Mouse (Mus musculus) limb, embryonic 13.5 days (tissue): ENCODE results near the gene Foxi1. TPM values are rescaled to one million over a fixed set of nuclear protein-coding genes. Genes with fewer than 3 reads are reported as not detected.
"Not testable (repeated sequence)": the region's sequence is repeated elsewhere in the genome, so short reads cannot be mapped to it uniquely, and the experiment has no call there.

Source experiments
- ATAC-seq: fragments of 200-750 bp; cut with Nextera tagmentation; 2 replicates; pipeline ENCODE4 v1.8.0; 2017; ENCODE audit warnings: low read depth, moderate number of reproducible peaks, moderate TSS enrichment; ENCODE audit not compliant: low FRiP score
- H3K27ac ChIP-seq: fragments of 300-500 bp; sonication (generic); 2 replicates; pipeline ENCODE4 v1.5.1; 2015; ENCODE audit warnings: inconsistent platforms, mild to moderate bottlenecking, moderate library complexity
- H3K27me3 ChIP-seq: fragments of 300-500 bp; sonication (generic); 2 replicates; pipeline ENCODE4 v1.6.1; 2015; ENCODE audit warnings: mild to moderate bottlenecking, inconsistent platforms
- H3K36me3 ChIP-seq: fragments of 300-500 bp; sonication (generic); 2 replicates; pipeline ENCODE4 v1.6.1; 2015; ENCODE audit warnings: inconsistent platforms, mild to moderate bottlenecking, moderate library complexity
- H3K4me1 ChIP-seq: fragments of 300-500 bp; sonication (generic); 2 replicates; pipeline ENCODE4 v1.6.1; 2015; ENCODE audit warnings: inconsistent platforms
- H3K4me2 ChIP-seq: fragments of 300-500 bp; sonication (generic); replicated peaks from 2 replicates; pipeline ENCODE4 v1.6.1; 2015; ENCODE audit warnings: inconsistent platforms, mild to moderate bottlenecking, moderate library complexity
- H3K4me3 ChIP-seq: fragments of 300-500 bp; sonication (generic); 2 replicates; pipeline ENCODE4 v1.5.1; 2015; ENCODE audit warnings: moderate library complexity, mild to moderate bottlenecking, inconsistent platforms
- H3K9ac ChIP-seq: fragments of 300-500 bp; sonication (generic); 2 replicates; pipeline ENCODE4 v1.6.1; 2015; ENCODE audit warnings: mild to moderate bottlenecking, inconsistent platforms
- H3K9me3 ChIP-seq: fragments of 300-500 bp; sonication (generic); 2 replicates; pipeline ENCODE4 v1.6.1; 2016; ENCODE audit warnings: inconsistent platforms
- WGBS: fragments of 180-500 bp; shearing (Covaris S2); methylation state at CpG from one replicate; pipeline ENCODE4 v1.1.7; 2015; 5-methylcytosine and 5-hydroxymethylcytosine counted together
- polyA plus RNA-seq: library from polyadenylated mRNA; unstranded; fragments of >200 nt; fragmentation: Nextera tagmentation; extraction: Ambion mirVana; gene quantifications from 2 replicates; pipeline ENCODE4 v1.2.1, GENCODE M21; 2015

Foxi1 gene
- not detected in 2 replicates for polyA plus RNA-seq

DNA sequence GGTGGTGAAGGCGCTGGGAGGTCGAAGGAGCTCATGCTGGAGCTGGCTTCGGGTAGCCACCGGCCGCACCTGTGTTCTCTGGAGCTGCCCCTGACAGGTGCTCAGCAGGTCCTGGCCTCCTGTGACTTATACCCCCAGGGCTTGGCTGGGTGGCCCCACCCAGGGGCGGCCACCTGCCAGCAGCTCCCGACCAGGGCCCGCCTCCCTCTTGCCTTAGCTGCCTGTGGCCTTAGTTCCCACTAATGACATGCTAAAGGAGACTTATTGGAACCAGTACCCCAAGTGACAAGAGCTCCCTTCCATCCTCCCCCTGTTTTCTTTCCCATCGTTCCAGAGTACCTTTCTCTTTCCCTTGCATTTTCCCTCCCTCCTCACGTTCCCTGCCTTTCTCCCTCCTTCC lies at the start of gene Foxi1:
Foxi1 (minus strand) TSS at position 101 of the 400 bp plus-strand sequence.
- Histone ChIP-seq H3K27me3 (no peaks in the 10 kb centered on the region), H3K9ac (no peak within 1 kb of the TSS), H3K4me3 (no peak within 1 kb of the TSS), H3K4me1 (no peaks in the 10 kb centered on the region), H3K27ac (no peak within 1 kb of the TSS), H3K36me3 (no peaks in the 10 kb centered on the region), H3K4me2 (no peak within 1 kb of the TSS), H3K9me3 (no peaks in the 10 kb centered on the region)
- WGBS = 66% methylated on average over 10 of the region's 10 CpGs
- no peak for ATAC-seq

DNA sequence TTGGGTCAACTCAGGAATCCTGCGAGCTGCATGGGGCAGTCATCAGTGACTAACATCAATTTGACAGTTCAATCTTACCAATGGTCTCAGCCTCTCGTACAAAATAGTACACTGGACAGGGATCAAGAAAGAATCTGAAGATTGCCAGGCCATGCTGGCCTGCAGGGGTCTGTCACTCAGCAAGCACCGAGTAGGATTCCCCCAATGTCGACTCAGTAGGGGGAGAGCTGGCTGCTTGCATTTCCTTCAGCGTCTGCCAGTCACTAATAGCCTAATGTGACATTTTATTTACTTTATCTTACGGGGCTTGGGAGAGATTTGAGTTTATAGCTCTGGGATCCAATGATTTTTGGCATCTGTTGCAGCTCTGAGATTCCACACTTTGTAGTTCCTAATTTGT lies 35.1 kb upstream of the Foxi1 start:
- WGBS = 48% methylated on average over 6 of the region's 6 CpGs

DNA sequence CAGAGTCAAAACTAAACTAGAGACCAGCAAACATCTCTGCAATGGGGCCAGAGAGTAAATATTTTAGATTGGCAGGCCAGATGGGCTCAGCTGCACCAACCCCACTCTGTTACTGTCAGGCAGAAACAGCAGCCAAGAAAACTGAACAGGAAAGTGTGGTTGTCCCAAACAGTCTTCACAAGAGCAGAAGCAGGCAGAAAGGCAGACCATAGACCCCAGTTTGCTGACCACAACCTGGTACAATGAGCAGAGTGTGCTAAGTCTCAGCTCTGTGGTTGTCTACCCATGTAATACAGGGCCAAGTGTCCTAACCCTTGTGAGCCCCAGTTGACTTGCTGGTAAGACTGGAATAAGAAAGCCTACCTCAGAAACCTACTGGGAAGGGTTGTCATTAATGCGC lies 32.4 kb upstream of the Foxi1 start:
- Histone ChIP-seq H3K4me1 (no peaks in the 10 kb centered on the region), H3K36me3 (no peaks in the 10 kb centered on the region), H3K27ac (no peak overlapping the region), H3K9me3 (no peaks in the 10 kb centered on the region), H3K9ac (no peak overlapping the region), H3K4me2 (no peak overlapping the region), H3K4me3 (no peak overlapping the region), H3K27me3 (no peaks in the 10 kb centered on the region)
- no peak for ATAC-seq
- WGBS = 94% methylated on average over 1 of the region's 1 CpGs

More for the DNA sequence above, 35.1 kb upstream of the Foxi1 start:
- no peak overlapping the region for H3K27ac ChIP-seq
- H3K4me2 ChIP-seq = no peak overlapping the region
- H3K4me1 ChIP-seq = no peaks in the 10 kb centered on the region
- no peak overlapping the region for H3K4me3 ChIP-seq
- no peaks in the 10 kb centered on the region for H3K9me3 ChIP-seq
- no peaks in the 10 kb centered on the region for H3K27me3 ChIP-seq
- ATAC-seq = no peak
- no peaks in the 10 kb centered on the region for H3K36me3 ChIP-seq
- no peak overlapping the region for H3K9ac ChIP-seq

DNA sequence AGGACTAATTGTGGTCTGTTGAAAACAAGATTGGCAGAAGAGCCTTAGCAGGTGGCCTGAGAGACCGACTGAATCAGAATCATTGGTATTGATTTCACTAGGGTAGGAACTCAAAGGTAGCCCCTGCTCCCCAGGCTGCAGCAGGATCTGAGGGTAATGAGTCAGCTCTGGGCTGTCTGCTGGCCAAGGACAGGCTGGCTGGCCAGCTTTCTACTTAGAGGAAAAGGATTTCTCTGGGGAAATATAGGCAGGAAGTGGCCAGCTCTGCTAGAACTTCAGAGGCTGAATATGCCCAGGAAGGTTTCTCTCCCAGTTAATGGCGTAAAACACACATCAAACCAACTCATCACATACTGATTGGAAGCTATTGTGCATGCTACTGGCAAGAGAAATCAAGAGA lies 31.8 kb upstream of the Foxi1 start:
- 79% methylated on average over 2 of the region's 2 CpGs for WGBS
- Histone ChIP-seq H3K4me2 (no peak overlapping the region), H3K4me3 (no peak overlapping the region), H3K9ac (no peak overlapping the region), H3K9me3 (no peaks in the 10 kb centered on the region), H3K27me3 (no peaks in the 10 kb centered on the region), H3K27ac (no peak overlapping the region), H3K4me1 (no peaks in the 10 kb centered on the region), H3K36me3 (no peaks in the 10 kb centered on the region)
- ATAC-seq = no peak

DNA sequence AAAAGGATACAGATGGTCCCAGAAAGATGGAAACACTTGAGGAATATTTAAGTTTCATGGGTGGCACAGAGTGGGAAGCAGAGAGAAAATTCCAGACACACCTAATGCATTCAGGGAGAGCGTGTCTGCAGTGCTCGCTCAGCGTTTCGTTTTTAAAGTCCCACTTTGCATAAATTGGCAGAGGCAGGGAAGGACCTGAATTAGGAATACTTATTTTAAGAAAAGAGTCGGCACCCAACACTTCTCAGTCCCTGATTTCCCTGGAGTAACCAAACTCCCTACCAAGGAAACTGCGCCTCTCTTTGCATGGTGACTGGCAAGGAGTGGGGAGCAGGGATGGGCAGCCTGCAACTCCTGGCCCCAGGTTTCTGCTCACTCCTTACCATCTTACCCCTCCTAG lies 29.0 kb upstream of the Foxi1 start:
- Histone ChIP-seq H3K9me3 (no peaks in the 10 kb centered on the region), H3K4me2 (no peak overlapping the region), H3K27me3 (no peaks in the 10 kb centered on the region; the same call in 1 of the 2 replicates), H3K4me3 (no peak overlapping the region), H3K9ac (no peak overlapping the region), H3K27ac (no peak overlapping the region), H3K36me3 (no peaks in the 10 kb centered on the region), H3K4me1 (no peaks in the 10 kb centered on the region)
- WGBS = 80% methylated on average over 6 of the region's 6 CpGs
- ATAC-seq = no peak

DNA sequence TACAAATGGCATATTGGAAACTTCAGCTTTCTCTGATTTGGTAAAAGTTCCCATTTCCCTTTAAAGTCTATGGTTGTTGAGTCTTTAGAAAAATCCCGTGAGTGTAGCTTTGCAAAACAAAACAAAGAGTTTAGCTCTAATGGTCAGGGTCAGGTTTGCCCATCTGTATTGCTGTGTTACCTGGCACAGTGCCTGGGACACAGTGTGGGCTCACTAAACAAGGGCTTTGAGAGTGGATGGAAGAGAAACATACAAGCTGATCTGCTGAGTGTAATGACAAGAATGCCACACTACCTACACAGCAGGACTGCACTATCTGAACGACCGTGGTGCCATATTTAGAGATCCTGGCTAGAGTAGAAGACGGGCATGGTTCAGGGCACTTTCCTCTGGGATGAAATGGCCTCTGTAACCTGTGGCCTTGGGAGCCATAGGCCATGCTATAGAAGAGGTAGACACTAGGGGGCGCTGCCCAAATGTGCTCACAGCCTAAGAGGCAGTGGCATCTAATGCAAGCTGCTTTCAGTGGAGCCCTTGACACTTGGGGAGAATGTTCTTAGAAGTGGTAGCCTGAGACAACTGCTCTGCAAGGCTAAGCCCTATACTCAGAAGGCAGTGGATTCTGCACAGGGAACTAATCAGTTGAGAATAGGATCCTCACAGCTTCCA lies 28.3 kb upstream of the Foxi1 start:
- H3K4me3 ChIP-seq = no peak overlapping the region
- WGBS = 50% methylated on average over 5 of the region's 5 CpGs
- no peaks in the 10 kb centered on the region; the same call in 1 of the 2 replicates for H3K27me3 ChIP-seq
- no peak overlapping the region for H3K9ac ChIP-seq
- ATAC-seq = no peak
- H3K4me2 ChIP-seq = no peak overlapping the region
- H3K9me3 ChIP-seq = no peaks in the 10 kb centered on the region
- no peaks in the 10 kb centered on the region for H3K36me3 ChIP-seq
- H3K4me1 ChIP-seq = no peaks in the 10 kb centered on the region
- H3K27ac ChIP-seq = no peak overlapping the region

DNA sequence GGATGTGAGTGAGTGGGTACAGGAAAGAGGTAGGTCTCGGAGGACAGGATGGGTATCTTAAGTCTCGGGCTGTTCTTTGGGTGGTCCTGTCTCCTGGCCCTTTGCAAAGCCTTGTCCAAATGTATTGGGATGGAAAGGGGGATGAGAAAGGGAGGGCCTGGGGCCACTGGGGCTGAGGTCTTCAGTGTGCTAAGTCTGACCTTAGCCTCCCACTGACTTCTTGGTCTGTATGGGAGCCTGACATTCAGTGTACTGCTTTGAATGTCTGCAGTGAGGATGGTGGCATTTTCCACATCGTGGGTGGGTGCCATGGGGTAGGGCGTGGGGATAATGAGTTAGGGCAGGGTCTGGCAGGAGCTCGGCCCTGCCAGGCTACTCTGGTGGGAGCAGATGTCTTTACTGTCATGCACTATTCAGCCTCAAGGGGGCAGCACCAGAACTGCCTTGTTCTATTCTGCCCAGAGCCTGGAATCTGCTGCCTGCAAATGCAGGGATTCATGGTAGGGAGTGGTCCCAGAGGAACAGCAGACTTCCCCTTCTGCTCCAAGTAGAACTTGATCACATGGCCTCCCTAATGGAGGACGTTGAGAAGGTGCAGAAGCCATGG lies 21.0 kb upstream of the Foxi1 start:
- Histone ChIP-seq H3K4me2 (no peak overlapping the region), H3K36me3 (no peaks in the 10 kb centered on the region), H3K27ac (no peak overlapping the region), H3K4me1 (no peaks in the 10 kb centered on the region), H3K4me3 (no peak overlapping the region), H3K9ac (no peak overlapping the region), H3K27me3 (no peaks in the 10 kb centered on the region; the same call in 1 of the 2 replicates), H3K9me3 (no peaks in the 10 kb centered on the region)
- ATAC-seq = peak; percentile 64; the same call in 1 of the 2 replicates
- 35% methylated on average over 6 of the region's 6 CpGs for WGBS

DNA sequence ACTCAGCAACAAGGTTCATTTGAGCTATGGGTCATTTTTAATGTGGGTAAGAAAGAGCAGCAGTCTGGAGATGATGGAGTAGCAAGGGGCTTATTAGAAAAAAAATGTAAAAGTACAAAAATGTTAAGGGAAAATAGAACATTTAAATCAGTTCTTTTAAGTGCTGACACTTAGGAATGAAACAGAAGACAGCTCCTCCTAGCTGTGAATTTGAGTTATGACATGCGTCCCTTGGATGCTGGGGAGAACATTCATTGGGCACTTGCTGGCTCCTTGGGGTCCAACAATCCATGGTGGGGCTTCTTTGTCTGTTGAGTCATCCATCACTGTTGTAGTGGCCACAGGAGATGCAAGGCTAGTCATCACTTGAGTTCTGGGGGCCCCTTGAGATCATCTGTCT lies 19.3 kb upstream of the Foxi1 start:
- H3K36me3 ChIP-seq = no peaks in the 10 kb centered on the region
- 48% methylated on average over 1 of the region's 1 CpGs for WGBS
- no peaks in the 10 kb centered on the region for H3K9me3 ChIP-seq
- no peak overlapping the region for H3K4me2 ChIP-seq
- no peak for ATAC-seq
- no peak overlapping the region for H3K27ac ChIP-seq
- H3K4me1 ChIP-seq = no peaks in the 10 kb centered on the region
- H3K9ac ChIP-seq = no peak overlapping the region
- H3K4me3 ChIP-seq = no peak overlapping the region
- no peaks in the 10 kb centered on the region for H3K27me3 ChIP-seq

DNA sequence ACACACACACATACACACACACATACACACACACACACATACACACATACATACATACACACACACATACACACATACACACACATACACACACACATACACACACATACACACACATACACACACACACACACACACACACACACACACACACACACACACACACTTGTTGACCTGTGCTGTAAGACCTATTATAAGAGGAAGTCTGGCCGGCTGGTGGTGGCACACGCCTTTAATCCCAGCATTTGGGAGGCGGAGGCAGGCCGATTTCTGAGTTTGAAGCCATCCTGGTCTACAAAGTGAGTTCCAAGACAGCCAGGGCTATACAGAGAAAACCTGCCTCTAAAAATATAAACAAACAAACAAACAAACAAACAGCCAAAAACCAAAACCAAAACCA lies 12.7 kb upstream of the Foxi1 start:
- not testable (repeated sequence) for H3K9ac ChIP-seq, H3K4me3 ChIP-seq, ATAC-seq, H3K4me2 ChIP-seq, H3K4me1 ChIP-seq, H3K36me3 ChIP-seq, H3K27me3 ChIP-seq, H3K27ac ChIP-seq, H3K9me3 ChIP-seq
- 95% methylated on average over 4 of the region's 4 CpGs for WGBS

DNA sequence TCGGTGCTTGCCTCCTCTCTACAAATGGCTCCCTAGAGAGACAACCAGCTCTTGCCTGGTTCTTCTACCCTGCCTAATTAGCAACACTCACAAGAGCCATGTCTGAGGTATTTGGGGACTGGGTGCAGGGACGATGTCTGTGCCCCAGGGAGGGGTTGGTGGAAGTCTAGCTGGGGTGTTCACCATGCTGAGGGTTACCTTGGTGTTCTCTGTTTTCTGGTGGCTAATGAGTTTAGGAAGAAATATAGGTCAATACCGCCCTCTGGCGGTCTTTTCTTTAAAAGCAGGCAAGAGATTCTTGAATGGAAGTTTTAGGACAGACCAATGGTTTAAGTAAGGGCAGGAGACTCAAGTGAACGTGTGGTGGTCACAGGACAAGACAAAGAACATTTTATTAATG lies 5.0 kb upstream of the Foxi1 start:
- no peak for ATAC-seq
- Histone ChIP-seq H3K4me3 (no peak overlapping the region), H3K4me2 (no peak overlapping the region), H3K9me3 (no peaks in the 10 kb centered on the region), H3K4me1 (no peaks in the 10 kb centered on the region), H3K36me3 (no peaks in the 10 kb centered on the region), H3K9ac (no peak overlapping the region), H3K27me3 (no peaks in the 10 kb centered on the region), H3K27ac (no peak overlapping the region)
- WGBS = 17% methylated on average over 5 of the region's 5 CpGs

DNA sequence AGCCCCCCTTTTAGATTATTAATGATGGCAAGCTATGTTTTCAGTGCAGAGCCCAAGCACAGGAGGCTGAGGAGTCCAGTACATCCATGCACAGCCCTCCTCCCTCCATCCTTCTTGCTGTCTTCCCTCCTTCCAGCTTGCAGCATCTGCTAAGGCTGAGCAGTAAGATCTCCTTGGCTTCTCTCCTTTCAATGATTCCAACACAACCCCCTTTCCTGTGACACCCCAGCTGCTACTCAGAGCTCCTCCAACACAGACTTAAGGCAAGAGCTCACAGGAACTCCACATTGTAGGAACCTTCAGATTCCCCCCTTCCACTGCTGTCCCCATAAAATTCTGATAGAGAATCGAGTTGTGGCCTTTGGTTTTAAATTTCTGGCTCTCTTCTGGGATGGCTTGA lies 5.1 kb downstream of the Foxi1 start:
- no peaks in the 10 kb centered on the region for H3K4me1 ChIP-seq
- H3K27ac ChIP-seq = no peak overlapping the region
- 43% methylated on average over 1 of the region's 1 CpGs for WGBS
- ATAC-seq = no peak
- no peaks in the 10 kb centered on the region for H3K27me3 ChIP-seq
- no peaks in the 10 kb centered on the region for H3K9me3 ChIP-seq
- H3K9ac ChIP-seq = no peak overlapping the region
- H3K36me3 ChIP-seq = no peaks in the 10 kb centered on the region
- H3K4me2 ChIP-seq = no peak overlapping the region
- no peak overlapping the region for H3K4me3 ChIP-seq

DNA sequence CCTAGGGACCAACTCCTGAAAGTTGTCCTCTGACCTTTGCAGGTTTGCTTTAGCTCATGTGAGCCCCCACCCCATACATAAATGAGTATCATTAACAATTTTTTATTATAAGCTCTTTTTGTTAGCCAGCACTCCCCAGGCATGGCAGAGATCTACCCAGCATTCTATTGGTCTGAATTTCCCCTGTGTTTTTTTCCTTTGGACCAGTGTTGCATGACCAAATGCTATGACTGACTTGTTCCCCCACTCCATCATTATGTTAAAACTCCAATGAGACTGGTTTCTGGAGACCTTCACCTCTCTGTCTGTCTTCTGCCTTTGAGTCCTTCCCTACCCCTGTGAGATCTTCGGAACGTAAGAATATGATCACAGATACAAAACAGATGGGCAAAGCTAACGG lies 12.7 kb downstream of the Foxi1 start:
- H3K4me1 ChIP-seq = no peaks in the 10 kb centered on the region
- no peak overlapping the region for H3K4me3 ChIP-seq
- H3K27ac ChIP-seq = no peak overlapping the region
- H3K36me3 ChIP-seq = no peaks in the 10 kb centered on the region
- H3K4me2 ChIP-seq = no peak overlapping the region
- no peak overlapping the region for H3K9ac ChIP-seq
- ATAC-seq = no peak
- H3K9me3 ChIP-seq = no peaks in the 10 kb centered on the region
- no peaks in the 10 kb centered on the region for H3K27me3 ChIP-seq
- WGBS = 73% methylated on average over 3 of the region's 3 CpGs
